Mouse (Mus musculus) CH12.LX (cell line): Measurements from ENCODE around the gene Gcnt1. TPM values are rescaled to one million over a fixed set of nuclear protein-coding genes. Genes with fewer than 3 reads are reported as not detected.

Experiments used
- DNase-seq: peaks from one replicate; pipeline ENCODE4 v3.0.0-alpha.2; 2013; ENCODE audit errors: extremely low read depth
- H3K27ac ChIP-seq: 2 replicates; pipeline ENCODE4 v1.5.1; 2012; ENCODE audit warnings: low read depth, mild to moderate bottlenecking, control low read depth, moderate library complexity; ENCODE audit not compliant: insufficient read depth
- H3K27me3 ChIP-seq: replicated peaks from 2 replicates; pipeline ENCODE3; 2012; ENCODE audit warnings: inconsistent platforms
- H3K36me3 ChIP-seq, 2 experiments: replicated peaks in 1 of 2; 2 replicates each; pipeline versions ENCODE3 to v1.6.1; 2012; ENCODE audit warnings: inconsistent platforms in 1 of 2, low read length in 1 of 2, mild to moderate bottlenecking in 1 of 2, mixed read lengths in 1 of 2, moderate library complexity in 1 of 2; ENCODE audit not compliant: control insufficient read depth in 1 of 2, insufficient read depth in 1 of 2
- H3K4me1 ChIP-seq, 2 experiments: 2 replicates each; pipeline ENCODE4 v1.6.1; 2012; ENCODE audit warnings: inconsistent platforms in 1 of 2, moderate library complexity in 1 of 2; ENCODE audit not compliant: insufficient read depth in 2 of 2, control insufficient read depth in 1 of 2
- H3K4me2 ChIP-seq: 2 replicates; pipeline ENCODE4 v1.6.1; 2012; ENCODE audit warnings: low read depth, mild to moderate bottlenecking, control low read depth; ENCODE audit not compliant: poor library complexity, insufficient read depth, severe bottlenecking
- H3K4me3 ChIP-seq, 3 experiments: fragments of 150-350 bp in 1 of 3; sonication (generic) in 1 of 3; replicated peaks in 1 of 3; 2 replicates each; pipeline versions ENCODE3 to v1.5.1; 2011 to 2012; ENCODE audit warnings: low read depth in 2 of 3, low read length in 2 of 3, mild to moderate bottlenecking in 2 of 3, moderate library complexity in 2 of 3, control low read depth in 1 of 3, improper control_type of control experiment in 1 of 3, inconsistent platforms in 1 of 3, mixed read lengths in 1 of 3; ENCODE audit not compliant: poor library complexity in 1 of 3
- H3K79me2 ChIP-seq: replicated peaks from 2 replicates; pipeline ENCODE4 v1.6.1; 2012; ENCODE audit warnings: mild to moderate bottlenecking, moderate library complexity; ENCODE audit not compliant: control insufficient read depth, poor library complexity, insufficient read depth, severe bottlenecking; ENCODE audit errors: extremely low read depth
- H3K9ac ChIP-seq: 2 replicates; pipeline ENCODE4 v1.6.1; 2012; ENCODE audit warnings: low read depth, mild to moderate bottlenecking, control low read depth, moderate library complexity; ENCODE audit not compliant: insufficient read depth
- H3K9me3 ChIP-seq: replicated peaks from 2 replicates; pipeline ENCODE3; 2012; ENCODE audit warnings: low read length, inconsistent platforms, mixed read lengths
- CHD1 ChIP-seq: IDR thresholded peaks from 2 replicates; pipeline ENCODE4 v1.6.1; 2012; ENCODE audit warnings: low read depth, low read length, improper control_type of control experiment, inconsistent platforms
- CTCF ChIP-seq, 2 experiments: IDR thresholded peaks in 1 of 2; conservative IDR thresholded peaks in 1 of 2; 2 replicates each; pipeline ENCODE4 v1.5.1; 2011 to 2012; ENCODE audit warnings: low read depth in 2 of 2, low read length in 2 of 2, improper control_type of control experiment in 1 of 2, inconsistent platforms in 1 of 2, mild to moderate bottlenecking in 1 of 2, moderate library complexity in 1 of 2
- E2F4 ChIP-seq: IDR thresholded peaks from 2 replicates; pipeline ENCODE4 v1.6.1; 2011; ENCODE audit warnings: low read depth, low read length, improper control_type of control experiment; ENCODE audit not compliant: insufficient replicate concordance
- ELF1 ChIP-seq: IDR thresholded peaks from 2 replicates; pipeline ENCODE4 v1.6.1; 2014; ENCODE audit warnings: low read depth, mild to moderate bottlenecking, inconsistent platforms, low read length, improper control_type of control experiment
- EP300 ChIP-seq: IDR thresholded peaks from 2 replicates; pipeline ENCODE4 v1.6.1; 2011; ENCODE audit warnings: low read length, improper control_type of control experiment
- GABPA ChIP-seq: IDR thresholded peaks from 2 replicates; pipeline ENCODE4 v1.6.1; 2012; ENCODE audit warnings: low read depth, low read length, improper control_type of control experiment, inconsistent platforms; ENCODE audit not compliant: insufficient replicate concordance
- HCFC1 ChIP-seq: IDR thresholded peaks from 2 replicates; pipeline ENCODE4 v1.6.1; 2012; ENCODE audit warnings: low read depth, mild to moderate bottlenecking, inconsistent platforms, low read length, improper control_type of control experiment
- IRF4 ChIP-seq: IDR thresholded peaks from 2 replicates; pipeline ENCODE4 v1.6.1; 2014; ENCODE audit warnings: low read depth, mild to moderate bottlenecking, inconsistent platforms, low read length, improper control_type of control experiment
- JUN ChIP-seq: IDR thresholded peaks from 2 replicates; pipeline ENCODE4 v1.6.1; 2011; ENCODE audit warnings: low read depth, mild to moderate bottlenecking, low read length, improper control_type of control experiment, moderate library complexity; ENCODE audit not compliant: insufficient read depth
- JUND ChIP-seq: conservative IDR thresholded peaks from 2 replicates; pipeline ENCODE4 v1.6.1; 2011; ENCODE audit warnings: low read depth, low read length, improper control_type of control experiment
- KAT2A ChIP-seq: IDR thresholded peaks from 2 replicates; pipeline ENCODE4 v1.6.1; 2012; ENCODE audit warnings: low read length, improper control_type of control experiment, inconsistent platforms; ENCODE audit not compliant: insufficient replicate concordance
- MAFK ChIP-seq: IDR thresholded peaks from 2 replicates; pipeline ENCODE4 v1.6.1; 2011; ENCODE audit warnings: low read length, improper control_type of control experiment; ENCODE audit not compliant: insufficient replicate concordance
- MAX ChIP-seq: IDR thresholded peaks from 2 replicates; pipeline ENCODE4 v1.6.1; 2011; ENCODE audit warnings: low read length, improper control_type of control experiment
- MAZ ChIP-seq: IDR thresholded peaks from 2 replicates; pipeline ENCODE4 v1.6.1; 2012; ENCODE audit warnings: low read depth, mild to moderate bottlenecking, inconsistent platforms, low read length, improper control_type of control experiment, moderate library complexity
- MXI1 ChIP-seq: IDR thresholded peaks from 2 replicates; pipeline ENCODE4 v1.6.1; 2011; ENCODE audit warnings: mild to moderate bottlenecking, low read depth, low read length, improper control_type of control experiment
- MYC ChIP-seq: IDR thresholded peaks from 2 replicates; pipeline ENCODE4 v1.6.1; 2011; ENCODE audit warnings: low read depth, mild to moderate bottlenecking, improper control_type of control experiment, low read length
- NELFE ChIP-seq: IDR thresholded peaks from 2 replicates; pipeline ENCODE4 v1.6.1; 2011; ENCODE audit warnings: low read depth, low read length, improper control_type of control experiment
- NRF1 ChIP-seq: IDR thresholded peaks from 2 replicates; pipeline ENCODE4 v1.6.1; 2014; ENCODE audit warnings: low read depth, mild to moderate bottlenecking, inconsistent platforms, low read length, improper control_type of control experiment, moderate library complexity
- PAX5 ChIP-seq: IDR thresholded peaks from 2 replicates; pipeline ENCODE4 v1.6.1; 2012; ENCODE audit warnings: low read length, inconsistent platforms, mixed read lengths
- POLR2AphosphoS2 ChIP-seq: IDR thresholded peaks from 2 replicates; pipeline ENCODE4 v1.6.1; 2011; ENCODE audit warnings: low read depth, low read length, improper control_type of control experiment
- RAD21 ChIP-seq: IDR thresholded peaks from 2 replicates; pipeline ENCODE4 v1.6.1; 2011; ENCODE audit warnings: low read depth, mild to moderate bottlenecking, low read length, improper control_type of control experiment, moderate library complexity
- SIN3A ChIP-seq: IDR thresholded peaks from 2 replicates; pipeline ENCODE4 v1.6.1; 2012; ENCODE audit warnings: low read length, improper control_type of control experiment, inconsistent platforms
- SMC3 ChIP-seq: IDR thresholded peaks from 2 replicates; pipeline ENCODE4 v1.6.1; 2011; ENCODE audit warnings: low read depth, low read length, improper control_type of control experiment
- TBP ChIP-seq: conservative IDR thresholded peaks from 2 replicates; pipeline ENCODE4 v1.6.1; 2011; ENCODE audit warnings: low read depth, low read length, improper control_type of control experiment
- USF2 ChIP-seq: conservative IDR thresholded peaks from 2 replicates; pipeline ENCODE4 v1.6.1; 2011; ENCODE audit warnings: low read depth, low read length, improper control_type of control experiment
- ZNF384 ChIP-seq: IDR thresholded peaks from 2 replicates; pipeline ENCODE4 v1.6.1; 2012; ENCODE audit warnings: low read depth, low read length, improper control_type of control experiment, inconsistent platforms
- dilution Hi-C: fragments of 300-500 bp; cut with MboI; formaldehyde crosslinking; loops from 2 replicates; pipeline ENCODE4 v1.14.3; 2020; ENCODE audit warnings: low sequenced_read_pairs; ENCODE audit not compliant: extremely low pct_unique_long_range_greater_than_20kb, extremely low pct_ligation_motif_present
- in situ Hi-C: fragments of 300-500 bp; cut with MboI; formaldehyde crosslinking; loops from 3 replicates; pipeline ENCODE4 v1.14.3; 2019; ENCODE audit warnings: low sequenced_read_pairs, low pct_ligation_motif_present, low pct_unique_long_range_greater_than_20kb, mixed read lengths
- polyA plus RNA-seq: library from polyadenylated mRNA; unstranded; fragments of >175 nt; gene quantifications from 2 replicates; pipeline ENCODE4 v1.2.1, GENCODE M21; 2012; ENCODE audit warnings: low read depth; ENCODE audit not compliant: insufficient read length
- total RNA-seq, 2 experiments: library from RNA; depleted of rRNA; stranded (reverse); fragments of 300-350 nt in 1 of 2; fragments of >200 nt in 1 of 2; gene quantifications; 2 replicates each; pipeline ENCODE4 v1.2.3; 2012 to 2014

The Gcnt1 gene
- total and polyA plus RNA-seq, 3 experiments: 4.2 to 7.6 (median 6.6) TPM

- TF ChIP-seq KAT2A: no peak
- TF ChIP-seq EP300: no peak
- no peak for TF ChIP-seq POLR2AphosphoS2
- TF ChIP-seq MXI1: no peak
- TF ChIP-seq E2F4: no peak
- no peak for TF ChIP-seq CTCF (conservative IDR thresholded peaks at IDR 0.05 in 1 of 2, IDR thresholded peaks at IDR 0.05 in 1 of 2; ENCODE audit: low read depth in 2 of 2, low read length in 2 of 2)
- TF ChIP-seq CHD1: no peak
- TF ChIP-seq MYC: no peak
- no peak for TF ChIP-seq IRF4
- TF ChIP-seq SMC3: no peak
- no peak for TF ChIP-seq PAX5
- TF ChIP-seq TBP: no peak
- H3K9me3 ChIP-seq: no peaks in the 10 kb centered on the region
- no peak overlapping the region for H3K27ac ChIP-seq
- no peaks in the 10 kb centered on the region for H3K79me2 ChIP-seq
- dilution Hi-C loops (no loop called here), in situ Hi-C loops (no loop called here)
- no peaks in the 10 kb centered on the region for H3K27me3 ChIP-seq
- H3K9ac ChIP-seq: no peak overlapping the region
- H3K36me3 ChIP-seq: no peaks in the 10 kb centered on the region
- no peak for DNase-seq
- H3K4me1 ChIP-seq: no peaks in the 10 kb centered on the region
- no peak overlapping the region for H3K4me2 ChIP-seq
- no peak overlapping the region for H3K4me3 ChIP-seq
Measured at GRCm38 (mm10) chr19:17368557-17368956, 4.1 kb downstream of the Gcnt1 start.

GRCm38 (mm10) chr19:17366364-17367090 is 6.1 kb downstream of the Gcnt1 start:
- Histone ChIP-seq H3K4me3 (no peak overlapping the region), H3K27ac (no peak overlapping the region), H3K4me1 (no peaks in the 10 kb centered on the region), H3K9me3 (no peaks in the 10 kb centered on the region), H3K36me3 (no peaks in the 10 kb centered on the region), H3K9ac (no peak overlapping the region), H3K27me3 (no peaks in the 10 kb centered on the region), H3K4me2 (no peak overlapping the region)
- in situ Hi-C loops: no loop called here
- TF ChIP-seq NELFE: no peak
- TF ChIP-seq, all 38 proteins: peak for 0
- DNase-seq: no peak
- dilution Hi-C loops: no loop called here
- H3K79me2 ChIP-seq: no peaks in the 10 kb centered on the region

- H3K9me3 ChIP-seq: no peaks in the 10 kb centered on the region
- dilution Hi-C loops: no loop called here
- TF ChIP-seq MAFK (no peak), SIN3A (no peak), HCFC1 (no peak), MAZ (no peak), POLR2AphosphoS2 (no peak), JUND (no peak), RAD21 (peak; percentile 89), PAX5 (no peak), GABPA (no peak), NRF1 (no peak), MAX (no peak), SMC3 (peak; percentile 95), ELF1 (no peak), ZNF384 (no peak), USF2 (no peak), JUN (no peak)
Measured at GRCm38 (mm10) chr19:17364741-17365140, 7.9 kb downstream of the Gcnt1 start.

More at GRCm38 (mm10) chr19:17364741-17365140, 7.9 kb downstream of the Gcnt1 start:
- Histone ChIP-seq H3K79me2 (no peaks in the 10 kb centered on the region), H3K36me3 (no peaks in the 10 kb centered on the region), H3K9ac (no peak overlapping the region), H3K4me2 (no peak overlapping the region), H3K4me1 (no peaks in the 10 kb centered on the region; a peak in 1 of 4 replicates), H3K27ac (no peak overlapping the region), H3K4me3 (no peak overlapping the region), H3K27me3 (no peaks in the 10 kb centered on the region)
- peak; percentile 45 for DNase-seq
- in situ Hi-C loops: no loop called here
